Mouse (Mus musculus): ENCODE data around the gene Sept14.

Gene Sept14

GRCm38 (mm10) chr5:129667851-129668250, 40.5 kb downstream of the Sept14 start:
- no peak for DNase-seq

- no peak for DNase-seq
Observed at GRCm38 (mm10) chr5:129666271-129666909, 41.9 kb downstream of the Sept14 start.

- DNase-seq: no peak
Observed at GRCm38 (mm10) chr5:129664090-129664489, 44.2 kb downstream of the Sept14 start.

GRCm38 (mm10) chr5:129657931-129658330, 50.4 kb downstream of the Sept14 start:
- DNase-seq: no peak

DNA sequence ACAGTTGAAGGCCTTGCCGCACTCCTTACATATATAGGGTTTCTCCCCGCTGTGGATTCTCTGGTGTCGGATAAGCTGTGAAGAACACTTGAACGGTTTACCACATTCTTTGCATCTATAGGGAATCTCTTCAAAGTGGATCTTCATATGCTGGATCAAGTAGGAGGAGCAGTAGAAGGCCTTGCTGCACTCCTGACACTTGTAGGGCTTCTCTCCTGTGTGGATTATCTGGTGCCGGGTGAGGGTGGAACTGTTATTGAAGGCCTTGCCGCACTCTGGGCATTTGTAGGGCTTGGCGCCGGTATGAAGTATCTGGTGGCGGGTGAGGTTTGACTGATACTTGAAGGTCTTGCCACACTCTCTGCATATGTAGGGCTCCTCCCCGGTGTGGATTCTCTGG, 51.3 kb downstream of the Sept14 start:
- no peak for DNase-seq

DNA sequence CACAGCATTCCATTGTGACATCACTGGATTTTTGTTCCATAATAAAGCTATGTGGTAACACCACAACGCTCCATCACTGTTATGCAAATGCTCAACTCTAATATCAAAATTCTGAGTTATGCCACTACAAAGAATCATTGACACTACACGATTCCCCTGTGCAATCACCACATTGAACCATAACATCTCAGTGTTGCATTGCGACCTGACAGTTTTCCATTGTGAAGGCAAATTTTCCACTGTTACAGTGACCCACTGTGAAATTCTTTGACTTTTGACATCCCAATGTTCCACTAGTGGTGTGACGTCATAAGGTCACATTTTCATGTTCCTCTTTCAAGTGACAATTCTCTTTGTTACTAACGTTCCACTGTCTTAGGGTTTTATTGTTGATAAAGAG, 57.5 kb downstream of the Sept14 start:
- DNase-seq: no peak

Measured in cerebellum, postnatal 36 days (tissue).